ENCODE assay signal across 16 mouse cellular contexts in genomic region chr2:59485657-59486056, GRCm38 (mm10). TPM values are rescaled to one million over a fixed set of nuclear protein-coding genes. Genes with fewer than 3 reads are reported as not detected.
A peak's percentile ranks its signal among the peaks of the same experiment; 100 is the strongest.
DNase-seq lines count a peak whose midpoint lies in the region; ATAC-seq and TF ChIP-seq lines count a peak whose summit lies in the region.
"Had no signal": no experiment of that assay in that cellular context is flagged by ENCODE, and none has a peak within 500 bp of the region (broad histone marks: within the 10 kb centered on the region; RNA-seq: fewer than 3 reads in every experiment).

No protein-coding gene starts in this region.

- no peaks in the 10 kb centered on the region for H3K27me3 ChIP-seq in forebrain, embryonic 13.5 days
- H3K27me3 ChIP-seq in forebrain, embryonic 10.5 days (ENCODE audit: poor library complexity, severe bottlenecking), result no peaks in the 10 kb centered on the region
- no peaks in the 10 kb centered on the region for H3K27me3 ChIP-seq in spleen, adult 2 months (ENCODE audit: control insufficient read depth, insufficient read depth, low read length)
- H3K27me3 ChIP-seq in midbrain, postnatal 0 days (ENCODE audit: insufficient read depth, low read length), result no peaks in the 10 kb centered on the region
- H3K27me3 ChIP-seq: limb, embryonic 12.5 days had no signal

- DNase-seq in forebrain, embryonic 10.5 days (ENCODE audit: extremely low spot score, low spot score), result no peak
- DNase-seq in spleen, adult 2 months (ENCODE audit: low read depth in 1 of 2, low spot score in 2 of 2), result no peak
- no peak for DNase-seq in spleen, adult 18-20 months
- DNase-seq in midbrain, postnatal 0 days (ENCODE audit: low spot score), result peak; percentile 48
- no peak for DNase-seq in thymus, postnatal 25 days
- no peak for DNase-seq in heart, postnatal 10 days
- DNase-seq in heart, adult 18-20 months, result no peak
- DNase-seq: adrenal gland, postnatal 25 days; gastrocnemius, postnatal 10 days had no signal

- peak; percentile 52; the same call in 1 of the 2 replicates for ATAC-seq in forebrain, embryonic 13.5 days
- ATAC-seq in midbrain, postnatal 0 days (ENCODE audit: low FRiP score), result peak; percentile 66; the same call in 1 of the 2 replicates

- H3K4me1 ChIP-seq in forebrain, embryonic 13.5 days, result peaks cover 9% of the 10 kb centered on the region; the same call in 1 of the 2 replicates
- H3K4me1 ChIP-seq in forebrain, embryonic 10.5 days, result peaks cover 21% of the 10 kb centered on the region
- no peaks in the 10 kb centered on the region; the same call in 1 of the 2 replicates for H3K4me1 ChIP-seq in spleen, adult 2 months (ENCODE audit: control insufficient read depth, insufficient read depth, insufficient read length)
- H3K4me1 ChIP-seq in midbrain, postnatal 0 days (ENCODE audit: insufficient read depth, low read length), result no peaks in the 10 kb centered on the region

- TF ChIP-seq CTCF in spleen, adult 2 months (IDR thresholded peaks at IDR 0.05; ENCODE audit: extremely low read depth, insufficient read depth, insufficient read length, insufficient replicate concordance), result no peak
- TF ChIP-seq CTCF in midbrain, postnatal 0 days (IDR thresholded peaks at IDR 0.05), result no peak

- WGBS in forebrain, embryonic 13.5 days, result 27% methylated on average over 4 of the region's 4 CpGs
- 59% methylated on average over 4 of the region's 4 CpGs for WGBS in forebrain, embryonic 10.5 days
- 74% methylated on average over 4 of the region's 4 CpGs for WGBS in spleen, adult 2 months
- 24% methylated on average over 4 of the region's 4 CpGs for WGBS in midbrain, postnatal 0 days

- no peak for TF ChIP-seq POLR2A in spleen, adult 2 months (IDR thresholded peaks at IDR 0.05; ENCODE audit: low read depth, low read length)

- no peak overlapping the region for H3K4me2 ChIP-seq in forebrain, embryonic 13.5 days
- no peak overlapping the region for H3K4me2 ChIP-seq in midbrain, postnatal 0 days (ENCODE audit: low read depth, low read length, poor library complexity, severe bottlenecking)
- H3K4me2 ChIP-seq: heart, embryonic 11.5 days; limb, embryonic 12.5 days had no signal

- H3K9me3 ChIP-seq in forebrain, embryonic 13.5 days (replicated peaks), result no peaks in the 10 kb centered on the region
- no peaks in the 10 kb centered on the region for H3K9me3 ChIP-seq in forebrain, embryonic 10.5 days
- H3K9me3 ChIP-seq in midbrain, postnatal 0 days (ENCODE audit: low read length), result no peaks in the 10 kb centered on the region
- H3K9me3 ChIP-seq: limb, embryonic 12.5 days had no signal

- H3K9ac ChIP-seq in forebrain, embryonic 13.5 days, result no peak overlapping the region
- no peak overlapping the region for H3K9ac ChIP-seq in midbrain, postnatal 0 days (replicated peaks; ENCODE audit: low read length, poor library complexity, severe bottlenecking)
- H3K9ac ChIP-seq: limb, embryonic 12.5 days had no signal

- H3K36me3 ChIP-seq in forebrain, embryonic 13.5 days (ENCODE audit: poor library complexity, severe bottlenecking), result no peaks in the 10 kb centered on the region
- H3K36me3 ChIP-seq in forebrain, embryonic 10.5 days (replicated peaks), result no peaks in the 10 kb centered on the region
- no peaks in the 10 kb centered on the region for H3K36me3 ChIP-seq in spleen, adult 2 months (ENCODE audit: control insufficient read depth, insufficient read depth, low read length)
- H3K36me3 ChIP-seq in midbrain, postnatal 0 days (ENCODE audit: insufficient read depth, low read length), result no peaks in the 10 kb centered on the region
- H3K36me3 ChIP-seq: limb, embryonic 12.5 days had no signal

- H3K27ac ChIP-seq in forebrain, embryonic 13.5 days, result no peak overlapping the region
- no peak overlapping the region for H3K27ac ChIP-seq in forebrain, embryonic 10.5 days
- H3K27ac ChIP-seq in spleen, adult 2 months (ENCODE audit: insufficient read depth, low read length), result no peak overlapping the region
- H3K27ac ChIP-seq in midbrain, postnatal 0 days (ENCODE audit: low read depth, low read length), result no peak overlapping the region
- H3K27ac ChIP-seq: kidney, postnatal 0 days; limb, embryonic 12.5 days had no signal

- intact Hi-C loops in heart, postnatal 10 days (cut with DNase I), result no loop called here

- no peak overlapping the region for H3K4me3 ChIP-seq in forebrain, embryonic 13.5 days
- H3K4me3 ChIP-seq in forebrain, embryonic 10.5 days, result no peak overlapping the region
- H3K4me3 ChIP-seq in spleen, adult 2 months (ENCODE audit: extremely low read depth, insufficient read depth, insufficient read length), result peak overlapping the region; percentile 4; the same call in 1 of the 2 replicates
- H3K4me3 ChIP-seq in midbrain, postnatal 0 days (ENCODE audit: low read depth, low read length), result no peak overlapping the region
- H3K4me3 ChIP-seq: limb, embryonic 12.5 days had no signal

RNA-seq across cellular contexts. Expression of gene Dapl1, which starts 1.2 kb away (rescaled TPM):
- polyA plus RNA-seq in forebrain, embryonic 13.5 days (2015; fragmentation: Nextera tagmentation; extraction: Ambion mirVana), result 0.45 TPM in 1 of 2 replicates, not detected in the other
- 1.2 and 1.9 TPM in 2 replicates for polyA plus RNA-seq in forebrain, embryonic 10.5 days (2016; fragmentation: Nextera tagmentation; extraction: Ambion mirVana)
- 2.7 and 3.4 TPM in 2 replicates for polyA plus RNA-seq in spleen, adult 2 months (2012; rRNA removed)
- total RNA-seq in midbrain, postnatal 0 days (2014; rRNA removed), result 0.85 TPM in 1 of 2 replicates, not detected in the other
- 5.0 and 5.2 TPM in 2 replicates for polyA plus RNA-seq in midbrain, postnatal 0 days (2015; fragmentation: Nextera tagmentation; extraction: Ambion mirVana)
- total RNA-seq in heart, postnatal 10 days (2021), result not detected
- 1 to 10 TPM in 1 of 2 experiments, not detected in 1; 1.3 TPM for total RNA-seq in heart, adult 18-20 months (2021)
- total RNA-seq: gastrocnemius, postnatal 10 days; layer of hippocampus, postnatal 25 days; megakaryocyte-erythroid progenitor cell, adult 5-6 weeks had no signal
- polyA plus RNA-seq: liver, embryonic 16.5 days had no signal
